ENCODE assay signal across 15 mouse cellular contexts in genomic region chr14:14705126-14705525, GRCm38 (mm10). TPM values are rescaled to one million over a fixed set of nuclear protein-coding genes. Genes with fewer than 3 reads are reported as not detected.
DNase-seq lines count a peak whose midpoint lies in the region; ATAC-seq lines count a peak whose summit lies in the region.
"Had no signal": no experiment of that assay in that cellular context is flagged by ENCODE, and none has a peak within 500 bp of the region (broad histone marks: within the 10 kb centered on the region; RNA-seq: fewer than 3 reads in every experiment).

No protein-coding gene starts in this region.

- H3K4me3 ChIP-seq in forebrain, embryonic 10.5 days = peak overlapping the region; percentile 92
- no peak overlapping the region for H3K4me3 ChIP-seq in forebrain, embryonic 16.5 days (replicated peaks; ENCODE audit: low read length)
- peak overlapping the region; percentile 89; the same call in 1 of the 2 replicates for H3K4me3 ChIP-seq in embryonic facial prominence, embryonic 10.5 days
- no peak overlapping the region; the same call in 1 of the 2 replicates for H3K4me3 ChIP-seq in hindbrain, embryonic 14.5 days (replicated peaks; ENCODE audit: low read length)
- H3K4me3 ChIP-seq in midbrain, embryonic 14.5 days (replicated peaks; ENCODE audit: low read depth, low read length) = no peak overlapping the region

- H3K36me3 ChIP-seq in forebrain, embryonic 10.5 days (replicated peaks) = peaks cover 41% of the 10 kb centered on the region
- peaks cover 4% of the 10 kb centered on the region; the same call in 1 of the 2 replicates for H3K36me3 ChIP-seq in forebrain, embryonic 16.5 days (ENCODE audit: control insufficient read depth, insufficient read depth)
- H3K36me3 ChIP-seq in embryonic facial prominence, embryonic 10.5 days (replicated peaks) = peaks cover 34% of the 10 kb centered on the region
- peaks cover 8% of the 10 kb centered on the region for H3K36me3 ChIP-seq in hindbrain, embryonic 14.5 days (replicated peaks; ENCODE audit: control insufficient read depth, insufficient read depth)
- H3K36me3 ChIP-seq in midbrain, embryonic 14.5 days (ENCODE audit: control insufficient read depth, insufficient read depth, low read length) = no peaks in the 10 kb centered on the region
- H3K36me3 ChIP-seq: stomach, embryonic 15.5 days had no signal

- no peak overlapping the region for H3K9ac ChIP-seq in forebrain, embryonic 16.5 days (replicated peaks; ENCODE audit: low read depth, low read length)
- no peak overlapping the region for H3K9ac ChIP-seq in hindbrain, embryonic 14.5 days
- H3K9ac ChIP-seq in midbrain, embryonic 14.5 days (replicated peaks; ENCODE audit: low read length) = no peak overlapping the region
- H3K9ac ChIP-seq: stomach, embryonic 15.5 days had no signal

- no peak for DNase-seq in forebrain, embryonic 10.5 days (ENCODE audit: extremely low spot score, low spot score)
- DNase-seq in embryonic facial prominence, embryonic 10.5 days (ENCODE audit: low spot score) = no peak
- no peak for DNase-seq in hindbrain, embryonic 14.5 days (ENCODE audit: low spot score)
- no peak for DNase-seq in midbrain, embryonic 14.5 days
- no peak for DNase-seq in adrenal gland, adult (ENCODE audit: inconsistent age in 2 of 2, low spot score in 1 of 2)
- DNase-seq in lung, postnatal 14 days = no peak
- DNase-seq: adrenal gland, postnatal 10 days; cerebellum, postnatal 25 days; heart, postnatal 4 days; layer of hippocampus, postnatal 36 days; lung, embryonic 14.5 days; right cerebral cortex, postnatal 4 days had no signal

- H3K9me3 ChIP-seq in forebrain, embryonic 10.5 days = no peaks in the 10 kb centered on the region
- H3K9me3 ChIP-seq in forebrain, embryonic 16.5 days (ENCODE audit: control insufficient read depth, low read length) = no peaks in the 10 kb centered on the region
- no peaks in the 10 kb centered on the region for H3K9me3 ChIP-seq in embryonic facial prominence, embryonic 10.5 days
- H3K9me3 ChIP-seq in hindbrain, embryonic 14.5 days (ENCODE audit: control insufficient read depth, low read length) = no peaks in the 10 kb centered on the region
- H3K9me3 ChIP-seq in midbrain, embryonic 14.5 days (ENCODE audit: control insufficient read depth, low read length) = no peaks in the 10 kb centered on the region
- H3K9me3 ChIP-seq: stomach, embryonic 15.5 days had no signal

- H3K4me2 ChIP-seq in forebrain, embryonic 16.5 days (ENCODE audit: low read length) = no peak overlapping the region; the same call in 1 of the 2 replicates
- peak overlapping the region; percentile 69; the same call in 1 of the 2 replicates for H3K4me2 ChIP-seq in hindbrain, embryonic 14.5 days (replicated peaks)
- H3K4me2 ChIP-seq in midbrain, embryonic 14.5 days (ENCODE audit: low read length) = peak overlapping the region; percentile 68

- peaks cover 31% of the 10 kb centered on the region for H3K4me1 ChIP-seq in forebrain, embryonic 10.5 days
- peaks cover 18% of the 10 kb centered on the region for H3K4me1 ChIP-seq in forebrain, embryonic 16.5 days (replicated peaks; ENCODE audit: control insufficient read depth, insufficient read depth, low read length)
- H3K4me1 ChIP-seq in embryonic facial prominence, embryonic 10.5 days = peaks cover 26% of the 10 kb centered on the region
- H3K4me1 ChIP-seq in hindbrain, embryonic 14.5 days (replicated peaks; ENCODE audit: control insufficient read depth, insufficient read depth, low read length) = peaks cover 24% of the 10 kb centered on the region
- H3K4me1 ChIP-seq in midbrain, embryonic 14.5 days (ENCODE audit: control insufficient read depth, insufficient read depth, low read length) = peaks cover 23% of the 10 kb centered on the region

- H3K27me3 ChIP-seq in forebrain, embryonic 10.5 days (ENCODE audit: poor library complexity, severe bottlenecking) = no peaks in the 10 kb centered on the region
- no peaks in the 10 kb centered on the region for H3K27me3 ChIP-seq in forebrain, embryonic 16.5 days (replicated peaks; ENCODE audit: control insufficient read depth, insufficient read depth, low read length)
- H3K27me3 ChIP-seq in embryonic facial prominence, embryonic 10.5 days (replicated peaks; ENCODE audit: low read depth, poor library complexity, severe bottlenecking) = no peaks in the 10 kb centered on the region
- no peaks in the 10 kb centered on the region for H3K27me3 ChIP-seq in hindbrain, embryonic 14.5 days (ENCODE audit: control insufficient read depth, insufficient read depth, low read length)
- H3K27me3 ChIP-seq in midbrain, embryonic 14.5 days (ENCODE audit: control insufficient read depth, insufficient read depth, low read length) = no peaks in the 10 kb centered on the region
- H3K27me3 ChIP-seq: stomach, embryonic 15.5 days had no signal

- no peak for ATAC-seq in forebrain, embryonic 16.5 days
- no peak for ATAC-seq in hindbrain, embryonic 14.5 days (ENCODE audit: low FRiP score)
- no peak for ATAC-seq in midbrain, embryonic 14.5 days (ENCODE audit: low FRiP score, low TSS enrichment)
- ATAC-seq in granulocyte monocyte progenitor cell, adult 5-6 weeks (replicated peaks; ENCODE audit: poor library complexity, severe bottlenecking) = no peak

- 86% methylated on average over 3 of the region's 3 CpGs for WGBS in forebrain, embryonic 10.5 days
- WGBS in forebrain, embryonic 16.5 days = 71% methylated on average over 3 of the region's 3 CpGs
- WGBS in embryonic facial prominence, embryonic 10.5 days = 87% methylated on average over 3 of the region's 3 CpGs
- 82% methylated on average over 3 of the region's 3 CpGs for WGBS in hindbrain, embryonic 14.5 days
- WGBS in midbrain, embryonic 14.5 days = 77% methylated on average over 3 of the region's 3 CpGs

- H3K27ac ChIP-seq in forebrain, embryonic 10.5 days = no peak overlapping the region
- no peak overlapping the region for H3K27ac ChIP-seq in forebrain, embryonic 16.5 days (ENCODE audit: low read length)
- no peak overlapping the region for H3K27ac ChIP-seq in embryonic facial prominence, embryonic 10.5 days (replicated peaks)
- H3K27ac ChIP-seq in hindbrain, embryonic 14.5 days = no peak overlapping the region
- no peak overlapping the region for H3K27ac ChIP-seq in midbrain, embryonic 14.5 days (replicated peaks; ENCODE audit: low read depth, low read length)
- H3K27ac ChIP-seq: stomach, embryonic 15.5 days had no signal

RNA-seq across cellular contexts. Expression of gene Slc4a7, which starts 3.0 kb away (rescaled TPM):
- polyA plus RNA-seq in forebrain, embryonic 10.5 days (2016; fragmentation: Nextera tagmentation; extraction: Ambion mirVana) = 34.5 and 36.5 TPM in 2 replicates
- polyA plus RNA-seq in forebrain, embryonic 16.5 days (2015; fragmentation: Nextera tagmentation; extraction: Ambion mirVana) = 33.3 and 38.2 TPM in 2 replicates
- polyA plus RNA-seq in embryonic facial prominence, embryonic 10.5 days (2016; fragmentation: Nextera tagmentation; extraction: Ambion mirVana) = 33.4 and 36.3 TPM in 2 replicates
- 22.0 and 30.4 TPM in 2 replicates for polyA plus RNA-seq in hindbrain, embryonic 14.5 days (2014; fragmentation: Nextera tagmentation; extraction: Ambion mirVana)
- 29.6 and 32.9 TPM in 2 replicates for polyA plus RNA-seq in midbrain, embryonic 14.5 days (2014; fragmentation: Nextera tagmentation; extraction: Ambion mirVana)
- total RNA-seq in granulocyte monocyte progenitor cell, adult 5-6 weeks (2014; fragmentation: Nextera tagmentation) = 23.8 and 34.5 TPM in 2 replicates
- total RNA-seq in granulocyte monocyte progenitor cell, adult 5-6 weeks (2017) = 30.9 and 40.2 TPM in 2 replicates

Comparison
In these comparisons a context has a peak if more than half of its experiments do, and no peak if none do; other contexts are left out.
1. H3K4me3 ChIP-seq: peak in forebrain, embryonic 10.5 days (single experiment) and embryonic facial prominence, embryonic 10.5 days (single experiment); none in forebrain, embryonic 16.5 days (single experiment), hindbrain, embryonic 14.5 days (single experiment) and midbrain, embryonic 14.5 days (single experiment).